Mouse (Mus musculus) CH12F3 (cell line): Measurements from ENCODE around the gene Tenm4.

ENCODE experiments used
- in situ Hi-C: fragments of 300-500 bp; cut with MboI; formaldehyde crosslinking; loops from 2 replicates; pipeline ENCODE4 v1.14.3; 2020; ENCODE audit warnings: low sequenced_read_pairs

Gene Tenm4

DNA sequence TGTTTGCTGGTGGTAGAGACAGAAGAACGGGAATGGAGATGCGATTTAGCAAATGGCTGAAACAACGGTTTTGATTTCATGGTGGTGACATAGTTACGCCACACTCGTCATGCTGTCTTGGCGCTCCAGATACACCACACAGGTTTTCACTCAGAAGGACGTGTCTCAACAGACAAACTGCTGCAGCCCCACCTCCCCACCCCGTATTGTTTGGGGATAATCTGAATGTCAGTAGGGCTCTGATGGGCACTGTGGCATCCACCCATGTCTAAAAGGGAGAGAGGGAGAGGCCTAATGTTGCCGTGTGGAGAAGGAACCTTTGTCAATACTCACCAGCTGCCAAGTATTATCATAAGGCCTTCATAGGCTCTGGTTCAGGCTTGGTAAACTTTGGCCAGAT, 14.4 kb downstream of the Tenm4 start:
- in situ Hi-C loops, result no loop called here

DNA sequence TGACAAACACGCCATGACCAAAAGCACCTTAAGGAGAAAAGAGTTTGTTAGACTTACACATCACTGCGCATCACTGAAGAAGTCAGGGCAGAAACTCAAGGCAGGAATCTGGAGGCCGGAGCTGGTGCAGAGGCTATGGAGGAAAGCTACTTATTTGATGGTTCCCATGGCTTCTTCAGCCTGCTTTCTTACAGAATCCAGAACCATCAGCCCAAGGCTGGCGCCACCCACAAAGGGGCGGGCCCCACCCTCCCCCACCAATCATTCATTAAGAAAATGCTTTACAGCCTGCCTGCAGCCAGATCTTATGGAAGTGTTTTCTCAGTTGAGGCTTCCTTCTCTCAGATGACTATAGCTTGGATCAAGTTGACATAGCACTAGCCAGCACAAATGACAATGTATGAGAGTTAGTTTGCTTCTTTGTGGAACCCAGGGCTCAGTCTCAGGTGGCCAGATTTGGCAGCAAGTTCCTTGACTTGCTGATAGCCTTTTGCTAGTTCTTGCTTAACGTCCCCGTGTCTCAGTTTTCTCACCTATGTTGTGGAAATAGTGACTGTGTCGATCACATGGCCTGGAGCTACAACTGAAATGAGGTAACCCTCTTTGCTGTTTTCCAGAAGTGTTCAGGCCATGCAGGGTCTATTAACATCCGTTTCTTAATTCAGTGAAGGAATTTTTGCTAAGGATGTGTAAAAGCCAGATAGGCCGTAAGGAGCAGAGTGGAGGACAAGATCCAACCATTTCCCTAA, 32.9 kb downstream of the Tenm4 start:
- in situ Hi-C loops, result no loop called here

DNA sequence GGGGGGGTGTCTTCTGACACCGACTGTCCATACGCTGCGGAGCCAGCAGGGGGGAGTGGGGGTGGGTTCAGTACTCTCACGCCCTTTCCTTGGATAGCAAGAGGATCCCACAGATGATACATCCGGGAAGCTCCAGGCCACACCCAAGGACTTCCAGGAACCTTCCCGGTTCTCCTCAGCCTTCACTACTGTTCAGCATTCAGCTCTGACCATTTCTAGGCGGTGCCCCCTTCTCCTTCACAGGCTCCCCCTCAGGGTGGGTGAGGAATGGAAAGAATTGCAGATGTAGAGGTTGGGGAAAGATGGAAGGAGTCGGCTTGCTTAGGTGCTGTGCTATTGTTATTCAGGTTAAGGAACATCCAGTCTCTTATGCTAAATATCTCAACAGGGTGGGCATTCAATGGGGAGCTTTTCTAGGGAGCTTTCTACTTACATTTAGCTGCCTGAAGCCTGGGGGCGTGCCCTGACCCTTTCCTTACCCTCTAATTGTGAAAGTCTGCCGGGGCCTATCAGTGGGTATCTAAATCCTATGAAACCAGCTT, 33.8 kb downstream of the Tenm4 start:
- in situ Hi-C loops, result no loop called here

DNA sequence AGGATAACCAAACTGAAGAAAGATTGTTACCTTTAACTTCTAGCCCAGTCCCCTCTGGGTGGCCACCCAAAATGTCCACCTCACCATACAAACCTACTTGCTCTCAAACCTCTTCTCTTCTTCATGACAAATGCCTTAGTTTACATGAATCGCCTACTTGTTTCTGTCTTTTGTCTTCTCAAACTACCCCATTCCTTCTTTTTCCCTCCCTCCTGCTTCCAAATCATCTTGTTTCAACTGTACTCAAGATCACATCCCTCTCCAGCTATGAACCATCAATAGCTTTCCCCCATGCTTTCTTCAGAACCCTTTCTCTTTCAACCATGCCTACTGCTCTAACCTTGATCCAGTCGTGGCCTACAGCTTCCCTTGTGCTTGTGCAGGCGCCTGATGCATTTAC, 36.0 kb downstream of the Tenm4 start:
- in situ Hi-C loops, result no loop called here

DNA sequence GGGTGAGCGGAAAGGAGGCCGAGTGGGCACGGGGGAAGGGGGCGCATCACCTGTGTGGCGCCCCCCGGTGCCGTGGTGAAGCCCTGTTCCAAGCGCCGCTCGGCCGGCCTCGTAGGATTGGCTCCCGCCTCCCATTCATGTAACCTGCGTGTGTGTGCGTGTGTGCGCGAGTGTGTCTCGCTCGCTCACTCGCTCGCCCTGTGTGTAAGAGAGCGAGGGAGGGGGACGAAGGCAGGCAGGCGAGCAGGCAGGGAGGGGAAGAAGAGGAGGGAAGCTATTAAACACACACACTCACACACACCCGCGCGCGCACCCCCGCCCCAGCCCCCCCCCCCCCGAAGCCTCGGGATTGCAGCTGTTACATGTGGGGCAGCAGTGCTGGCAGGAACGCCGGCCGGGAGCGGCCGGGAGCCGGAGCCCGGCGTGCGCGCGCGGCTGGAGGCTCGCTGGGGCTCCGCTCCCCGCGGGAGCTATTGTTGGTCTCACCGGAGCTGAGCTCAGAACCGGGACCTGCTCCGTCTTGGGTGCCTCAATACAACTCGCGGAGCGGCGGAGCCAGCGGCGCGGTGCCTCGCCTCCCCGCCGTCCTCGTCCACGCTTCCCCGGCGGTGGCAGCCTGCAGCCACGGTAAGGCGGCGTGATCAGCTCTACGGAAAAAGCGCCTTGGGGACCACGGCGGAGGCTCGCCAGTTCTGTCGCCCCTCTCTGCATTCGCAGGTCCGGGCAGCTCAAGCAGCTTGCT, 38.9 kb downstream of the Tenm4 start:
- in situ Hi-C loops, result no loop called here

DNA sequence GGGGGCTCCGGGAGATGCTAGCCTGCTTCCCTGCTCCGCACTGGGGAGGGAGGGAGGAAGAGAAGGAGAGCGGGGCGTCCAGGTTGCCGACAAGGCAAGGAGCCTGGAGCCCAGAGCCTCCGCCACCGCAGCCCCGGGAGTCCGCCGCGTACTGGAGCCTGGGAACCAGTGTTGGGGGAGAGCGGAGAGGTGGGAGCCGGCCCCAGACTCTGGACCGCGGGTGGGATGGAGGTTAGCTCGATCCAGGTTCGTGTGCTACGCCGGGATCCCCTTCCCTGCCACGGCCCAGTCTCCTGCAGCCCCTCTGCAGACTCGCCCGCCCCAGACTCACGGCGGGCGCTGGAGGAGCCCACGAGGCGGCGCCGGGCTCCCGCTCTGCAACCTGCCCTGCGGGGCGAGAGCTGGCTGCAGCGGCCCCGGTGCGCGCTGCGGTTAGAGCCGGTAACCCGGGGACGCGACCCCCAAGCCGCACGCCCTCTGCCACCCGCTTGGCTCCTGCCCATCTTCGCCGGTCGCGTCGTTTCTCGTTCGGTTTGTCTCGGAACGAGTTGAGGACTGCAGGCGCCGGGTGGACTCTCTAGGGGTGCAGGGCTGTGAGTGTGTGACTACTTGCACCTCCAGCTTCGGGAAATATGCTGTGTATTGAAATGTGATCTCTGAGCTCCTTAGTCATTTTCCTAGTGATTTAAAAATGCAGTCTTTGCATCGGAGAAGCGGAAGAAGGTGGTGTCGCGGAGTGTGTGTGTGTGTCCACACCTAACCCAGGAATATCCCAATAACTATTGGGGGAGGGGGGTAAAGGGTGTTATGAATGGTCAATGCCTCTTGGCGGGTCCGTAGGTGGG, 39.7 kb downstream of the Tenm4 start:
- in situ Hi-C loops, result no loop called here

DNA sequence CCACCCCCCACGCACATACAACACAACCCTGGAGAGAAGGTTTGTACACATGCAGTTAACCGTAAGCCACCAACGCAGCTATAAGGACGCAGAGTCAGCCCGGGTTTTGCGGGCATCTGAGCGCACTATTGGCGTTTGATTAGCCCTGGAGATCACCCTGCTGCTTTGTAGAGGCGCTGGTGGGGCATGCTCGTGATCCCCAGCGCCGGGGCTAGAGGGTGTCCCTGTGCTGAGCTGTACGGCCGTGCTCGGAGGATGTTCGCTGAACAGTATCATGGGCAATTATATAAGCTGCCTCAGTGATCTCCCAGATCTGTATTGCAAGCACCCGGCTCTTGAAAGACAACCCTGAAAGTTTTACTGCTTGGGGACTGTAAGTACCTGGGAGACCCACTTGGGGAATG, 40.6 kb downstream of the Tenm4 start:
- in situ Hi-C loops, result no loop called here

DNA sequence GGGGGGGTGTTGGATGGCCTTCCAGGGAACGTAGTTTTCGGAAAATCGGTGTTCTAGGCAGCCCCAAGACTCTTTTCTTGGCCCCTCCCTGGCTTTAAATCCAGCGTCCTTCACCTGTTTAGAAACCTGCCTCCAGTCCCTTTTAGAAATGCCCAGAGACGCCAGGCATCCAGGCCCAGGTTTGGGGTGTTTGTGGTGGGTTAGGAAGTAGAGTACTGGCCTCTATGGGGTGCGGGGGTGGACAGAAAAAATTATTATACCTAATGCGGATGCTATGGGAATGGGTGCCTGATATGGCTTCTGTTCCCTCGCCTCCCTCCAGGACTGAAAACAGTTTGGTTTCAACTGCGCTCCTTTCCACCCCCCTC, 41.2 kb downstream of the Tenm4 start:
- in situ Hi-C loops, result no loop called here

DNA sequence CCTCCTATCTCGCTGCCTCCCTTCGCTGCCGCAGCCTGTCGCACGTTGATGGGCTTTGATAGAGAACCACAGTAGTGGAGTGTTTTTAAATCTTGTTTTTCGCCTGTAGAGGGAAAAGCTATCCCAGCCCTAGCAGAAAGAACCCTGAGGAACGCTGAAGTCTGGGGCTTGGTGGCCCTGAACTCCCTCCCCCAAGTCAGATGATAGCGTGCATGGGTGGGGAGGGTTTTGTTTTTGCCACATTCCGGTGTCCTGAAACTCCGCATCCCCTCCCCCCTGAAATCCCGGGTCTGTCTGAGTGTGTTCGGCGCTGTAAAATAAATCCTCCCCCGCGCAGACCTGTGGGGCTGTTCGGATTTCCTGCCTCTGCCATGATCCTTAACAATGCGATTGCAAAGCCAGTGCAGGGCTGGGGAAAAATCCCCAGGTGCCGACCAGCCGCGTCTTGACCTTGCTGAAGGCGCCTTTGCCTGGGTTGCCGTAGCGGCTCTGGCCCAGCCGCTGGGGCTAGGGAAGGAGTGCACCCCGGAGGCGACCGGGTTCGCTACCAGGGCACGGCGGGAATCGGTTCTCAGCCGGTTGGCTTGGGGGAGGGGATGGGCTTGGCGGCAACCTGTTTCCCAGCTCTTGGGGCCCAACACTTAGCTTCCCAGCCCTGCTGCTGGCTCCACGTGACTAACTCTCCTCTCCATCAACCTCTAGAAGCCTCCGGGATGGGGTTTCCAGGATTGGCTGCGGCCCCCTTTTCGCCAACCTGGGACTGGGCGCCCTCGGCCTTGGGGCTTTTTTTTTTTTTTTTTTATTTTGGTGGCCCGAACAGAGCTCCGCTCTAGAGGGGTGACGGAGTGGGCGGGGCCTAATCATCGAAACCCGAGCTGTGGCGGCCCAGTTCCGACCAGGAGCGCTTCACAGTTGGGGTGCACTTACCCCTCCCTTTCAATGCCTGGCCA, 41.8 kb downstream of the Tenm4 start:
- in situ Hi-C loops, result no loop called here

DNA sequence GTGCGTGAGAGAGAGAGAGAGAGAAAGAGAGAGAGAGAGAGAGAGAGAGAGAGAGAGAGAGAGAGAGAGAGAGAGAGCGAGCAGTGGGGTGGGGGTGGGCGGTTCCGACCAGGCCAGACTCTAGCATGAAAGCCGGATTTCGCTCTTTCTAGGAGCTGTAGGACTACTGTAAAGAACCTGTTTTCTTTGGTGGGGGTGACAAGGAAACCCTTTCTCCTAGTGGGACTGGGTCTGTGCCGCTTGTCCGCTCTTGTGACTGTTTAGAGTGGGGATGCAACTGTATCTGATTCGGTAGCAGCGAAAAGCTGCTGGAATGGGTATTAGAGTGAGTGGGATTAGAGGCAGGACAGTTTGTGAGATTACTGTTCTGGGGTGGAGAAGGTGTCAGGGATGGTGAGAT, 42.7 kb downstream of the Tenm4 start:
- in situ Hi-C loops, result no loop called here

DNA sequence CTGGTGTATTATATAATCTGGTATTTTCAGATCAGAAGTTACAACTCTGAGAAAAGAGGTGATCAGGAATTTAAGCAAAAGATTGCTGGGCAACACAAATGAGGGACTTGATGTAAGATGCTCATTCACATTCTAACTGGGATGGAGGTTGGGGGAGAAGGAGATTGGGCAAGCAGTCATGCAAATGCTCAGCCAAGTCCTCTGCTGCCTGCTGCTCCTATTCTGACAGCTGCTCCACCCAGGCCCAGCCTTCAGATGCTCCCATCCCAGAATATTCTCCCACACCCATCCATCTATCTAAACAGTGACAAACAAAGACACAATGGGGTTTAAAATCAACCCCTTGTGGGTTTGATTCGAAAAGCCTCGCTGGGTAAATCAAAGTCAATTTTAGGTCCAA, 43.8 kb downstream of the Tenm4 start:
- in situ Hi-C loops, result no loop called here

DNA sequence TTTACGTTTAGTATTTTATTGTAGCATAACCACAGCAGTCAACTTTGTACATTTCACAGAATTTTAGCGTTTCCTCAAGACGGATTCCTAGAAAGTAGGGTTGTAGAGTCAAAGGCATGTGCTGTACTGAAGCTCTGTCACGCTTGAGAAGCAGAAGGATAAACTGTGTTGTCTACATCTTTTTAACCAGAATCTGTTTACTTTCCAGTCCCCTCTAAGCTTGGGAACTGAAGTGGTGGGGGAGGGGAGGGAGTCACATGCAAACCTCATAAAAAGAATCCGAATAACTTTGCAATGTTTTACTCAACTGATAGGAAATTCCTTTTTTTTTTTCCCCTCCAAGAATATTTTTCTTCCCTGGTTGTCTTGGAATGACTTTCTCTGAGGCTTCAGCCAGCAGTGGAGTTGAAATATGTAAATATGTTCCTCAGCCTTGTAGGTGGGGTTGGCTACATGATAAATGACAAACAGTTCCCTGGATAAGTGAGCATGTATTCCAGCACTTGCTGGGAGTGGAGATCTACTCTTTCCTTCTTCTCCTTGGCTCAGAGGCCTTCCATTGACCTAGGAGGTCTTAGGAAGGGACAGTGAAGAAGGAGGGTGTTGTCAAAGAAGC, 45.0 kb downstream of the Tenm4 start:
- in situ Hi-C loops, result no loop called here

DNA sequence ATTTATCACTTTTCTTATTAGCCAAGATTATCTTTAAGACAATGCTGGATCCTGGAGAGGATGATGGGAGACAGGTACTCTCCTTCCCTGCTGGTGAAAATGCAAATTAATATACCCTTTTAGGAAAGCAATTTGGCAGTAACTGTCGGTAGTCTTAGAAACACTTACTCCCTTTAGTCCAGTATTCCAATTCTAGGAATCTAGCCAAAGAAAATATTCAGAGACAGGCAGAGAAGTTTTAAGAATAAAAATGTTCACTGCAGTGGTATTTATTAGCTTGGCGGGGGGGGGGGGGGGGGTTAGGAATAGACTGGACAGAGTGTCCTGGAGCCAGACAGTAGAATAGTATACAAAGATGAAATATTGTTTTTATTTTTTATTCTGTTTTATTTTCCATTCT, 48.3 kb downstream of the Tenm4 start:
- in situ Hi-C loops, result no loop called here

DNA sequence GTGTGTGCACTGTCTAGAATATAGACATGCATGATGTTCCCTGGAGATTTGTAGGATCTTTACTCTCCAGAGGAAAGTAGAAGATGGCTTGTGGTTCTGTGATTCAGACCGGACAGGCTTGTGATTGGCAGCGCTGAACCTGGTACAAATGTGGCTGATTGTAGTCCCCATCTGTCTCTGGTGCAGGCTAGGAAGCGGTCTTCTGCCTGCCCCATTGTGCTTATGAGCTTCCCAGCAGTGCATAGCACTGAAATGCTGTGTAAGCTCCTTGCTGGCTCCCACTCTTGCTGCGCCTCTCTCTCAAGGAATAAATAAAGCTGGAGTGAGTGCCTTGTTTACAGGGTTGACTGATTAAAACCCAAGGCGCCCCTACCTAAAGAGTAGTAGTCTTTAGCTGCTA, 49.6 kb downstream of the Tenm4 start:
- in situ Hi-C loops, result no loop called here

DNA sequence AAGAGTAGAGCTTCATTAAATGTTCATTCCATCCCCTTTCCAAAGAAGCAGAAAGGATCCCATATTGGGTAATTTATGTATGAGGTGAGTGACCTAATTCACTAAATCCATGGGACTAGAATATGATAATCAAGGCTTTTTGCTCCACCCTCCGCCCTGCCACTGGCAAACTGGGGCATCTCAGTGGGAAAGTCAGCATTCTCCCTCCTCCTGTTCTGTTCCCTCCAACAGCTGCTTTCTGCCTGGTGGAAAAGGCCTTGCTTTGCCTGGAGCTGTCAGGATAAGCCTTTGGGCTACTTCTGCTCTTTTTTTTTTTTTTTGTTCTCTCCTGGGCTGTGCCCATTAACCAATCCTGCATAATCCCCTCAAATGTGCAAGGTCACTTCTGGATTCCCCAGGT, 51.5 kb downstream of the Tenm4 start:
- in situ Hi-C loops, result no loop called here

DNA sequence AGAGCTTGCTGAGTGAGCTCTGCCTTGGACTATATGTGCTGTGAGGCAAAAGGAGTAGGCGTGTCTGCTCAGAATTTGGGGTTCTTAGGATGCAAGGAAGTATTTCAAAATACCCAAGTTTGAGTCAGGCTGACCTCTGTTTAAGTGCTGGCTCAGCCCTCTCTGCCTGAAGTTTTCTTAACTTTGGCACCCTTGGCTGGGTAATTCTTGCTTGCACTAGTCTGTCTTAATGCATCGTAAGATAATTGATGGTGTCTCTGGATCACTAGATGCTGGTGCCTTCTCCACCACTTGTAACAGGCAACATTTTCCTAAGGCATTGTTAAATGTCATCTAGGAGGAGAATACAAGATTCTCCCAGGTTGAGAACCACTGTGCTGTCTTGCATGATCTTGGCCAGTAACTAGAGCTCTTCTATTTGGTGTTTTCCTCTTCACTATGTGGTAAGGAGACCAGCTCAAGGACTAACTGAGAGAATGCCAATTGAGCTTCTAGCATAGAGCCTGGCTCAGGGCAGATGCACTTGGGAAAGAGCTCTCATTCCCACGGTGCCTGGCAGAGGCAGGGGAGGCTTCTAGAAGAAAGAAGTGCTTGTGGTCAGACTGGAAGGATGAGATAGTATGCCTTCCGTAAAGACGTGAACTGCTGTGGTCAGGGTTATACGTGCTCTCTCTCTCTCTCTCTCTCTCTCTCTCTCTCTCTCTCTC, 57.7 kb downstream of the Tenm4 start:
- in situ Hi-C loops, result no loop called here

DNA sequence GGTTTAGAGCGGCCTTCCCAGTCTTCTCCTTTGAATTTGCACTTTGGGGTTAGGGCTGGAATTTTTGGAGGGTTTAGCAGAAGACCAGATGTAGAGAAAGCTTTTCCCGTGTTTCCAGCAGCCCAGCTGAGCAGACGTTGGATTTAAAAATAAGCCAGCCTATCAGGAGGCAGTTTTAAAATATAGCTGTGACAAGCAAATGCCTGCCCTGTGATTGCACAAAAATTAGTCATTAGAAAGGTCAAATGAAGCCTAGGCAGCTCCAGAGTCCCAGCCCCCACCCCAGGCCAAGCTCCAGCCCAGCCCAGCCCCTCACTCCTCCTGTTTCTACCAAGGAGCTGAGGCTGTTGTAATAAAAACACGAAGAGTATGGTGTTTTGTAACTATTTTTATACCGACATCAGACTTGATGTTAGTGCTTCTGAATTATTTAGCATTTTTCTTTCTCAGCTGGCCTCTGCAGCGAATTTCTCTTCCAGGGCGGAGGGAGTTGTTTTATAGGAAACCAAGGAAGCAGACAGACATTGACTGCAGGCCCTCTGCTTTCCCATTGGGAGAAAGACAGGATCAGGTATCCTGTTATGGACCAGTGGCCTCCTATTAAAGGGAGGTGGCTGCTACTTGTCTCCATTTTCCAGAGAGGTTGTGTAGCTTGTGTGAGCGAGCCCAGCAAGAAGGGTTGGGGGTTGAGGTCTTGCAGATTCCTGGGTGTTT, 59.1 kb downstream of the Tenm4 start:
- in situ Hi-C loops, result no loop called here

DNA sequence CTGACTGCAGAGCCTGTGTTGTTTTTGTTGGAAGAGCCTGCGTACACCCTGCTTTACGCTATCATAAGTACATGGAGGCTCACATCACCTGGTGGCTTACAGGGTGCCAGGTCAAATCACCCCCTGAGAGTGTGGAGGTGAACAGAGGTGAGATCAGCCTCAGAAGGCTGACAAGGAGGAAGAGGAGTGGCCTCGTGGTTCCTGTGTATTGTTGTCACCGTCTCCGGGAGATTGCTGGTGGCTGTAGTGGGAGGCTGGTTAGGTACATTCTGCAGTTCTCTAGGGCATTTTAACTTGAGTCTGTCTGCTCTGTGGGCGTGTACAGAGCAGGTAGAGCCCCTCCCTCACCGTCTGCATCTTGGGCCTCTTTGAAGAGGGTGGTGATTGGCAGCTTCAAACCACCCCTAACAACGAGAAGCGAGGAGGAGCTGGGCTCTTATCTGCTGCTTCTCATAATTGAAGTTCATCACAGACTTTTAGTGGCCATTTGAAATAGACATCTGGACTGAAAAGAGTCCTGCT, 59.7 kb downstream of the Tenm4 start:
- in situ Hi-C loops, result no loop called here
